Mouse (Mus musculus): Measurements from ENCODE around the gene Lin7a. TPM values are rescaled to one million over a fixed set of nuclear protein-coding genes. Genes with fewer than 3 reads are reported as not detected.

The Lin7a gene
- total and polyA plus RNA-seq, 2 experiments from 2014 or later: 16.0 to 26.3 TPM

GRCm38 (mm10) chr10:107251801-107252502 lies 19.5 kb upstream of the Lin7a start:
- Histone ChIP-seq H3K9ac (no peak overlapping the region), H3K9me3 (ENCODE audit: low read length) (no peaks in the 10 kb centered on the region), H3K27ac (ENCODE audit: low read depth, low read length) (no peak overlapping the region), H3K4me2 (ENCODE audit: low read depth) (no peak overlapping the region), H3K36me3 (ENCODE audit: insufficient read depth) (no peaks in the 10 kb centered on the region), H3K4me1 (ENCODE audit: insufficient read depth) (no peaks in the 10 kb centered on the region), H3K4me3 (ENCODE audit: low read depth, low read length) (no peak overlapping the region), H3K27me3 (ENCODE audit: insufficient read depth, low read length) (no peaks in the 10 kb centered on the region)
- WGBS: 88% methylated on average over 2 of the region's 2 CpGs
- DNase-seq: no peak
- no peak for TF ChIP-seq CTCF (IDR thresholded peaks at IDR 0.05; ENCODE audit: low read depth)
- no peak for ATAC-seq

- no peak for DNase-seq
- no peak overlapping the region for H3K9ac ChIP-seq
- no peak for ATAC-seq
- H3K36me3 ChIP-seq (ENCODE audit: insufficient read depth): no peaks in the 10 kb centered on the region
- H3K27ac ChIP-seq (ENCODE audit: low read depth, low read length): no peak overlapping the region
- no peaks in the 10 kb centered on the region for H3K4me1 ChIP-seq (ENCODE audit: insufficient read depth)
- 87% methylated on average over 3 of the region's 3 CpGs for WGBS
- H3K4me2 ChIP-seq (ENCODE audit: low read depth): no peak overlapping the region
- no peaks in the 10 kb centered on the region for H3K9me3 ChIP-seq (ENCODE audit: low read length)
- no peak overlapping the region for H3K4me3 ChIP-seq (ENCODE audit: low read depth, low read length)
- H3K27me3 ChIP-seq (ENCODE audit: insufficient read depth, low read length): no peaks in the 10 kb centered on the region
- no peak for TF ChIP-seq CTCF (IDR thresholded peaks at IDR 0.05; ENCODE audit: low read depth)
Measured at GRCm38 (mm10) chr10:107252503-107252815, 19.0 kb upstream of the Lin7a start.

- no peaks in the 10 kb centered on the region for H3K9me3 ChIP-seq (ENCODE audit: low read length)
- no peak overlapping the region for H3K4me2 ChIP-seq (ENCODE audit: low read depth)
- ATAC-seq: no peak
- no peak overlapping the region for H3K4me3 ChIP-seq (ENCODE audit: low read depth, low read length)
- H3K36me3 ChIP-seq (ENCODE audit: insufficient read depth): no peaks in the 10 kb centered on the region
- no peaks in the 10 kb centered on the region for H3K27me3 ChIP-seq (ENCODE audit: insufficient read depth, low read length)
- WGBS: 88% methylated on average over 4 of the region's 4 CpGs
- no peaks in the 10 kb centered on the region for H3K4me1 ChIP-seq (ENCODE audit: insufficient read depth)
- no peak for TF ChIP-seq CTCF (IDR thresholded peaks at IDR 0.05; ENCODE audit: low read depth)
- no peak for DNase-seq
- H3K27ac ChIP-seq (ENCODE audit: low read depth, low read length): no peak overlapping the region
- no peak overlapping the region for H3K9ac ChIP-seq
Measured at GRCm38 (mm10) chr10:107253191-107253965, 18.1 kb upstream of the Lin7a start.

DNA sequence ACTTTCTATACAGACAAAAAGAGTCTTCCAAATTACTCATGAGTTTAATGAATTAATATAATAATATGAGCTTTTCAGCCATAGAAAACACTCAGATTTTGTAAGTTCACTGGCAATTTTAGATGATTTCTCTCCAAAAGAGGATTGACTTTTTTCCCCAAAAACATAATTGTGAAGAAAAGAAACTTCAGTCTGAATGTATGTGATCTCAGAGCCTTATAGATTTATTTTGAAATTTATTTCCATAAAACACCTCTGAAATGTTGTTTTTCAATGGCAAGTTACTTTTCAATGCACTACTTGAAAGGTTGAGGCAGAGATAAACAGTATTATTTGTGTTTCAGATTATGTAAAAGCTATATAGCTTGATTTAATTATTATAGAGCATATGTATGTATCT lies 16.8 kb upstream of the Lin7a start:
- DNase-seq: no peak
- H3K4me3 ChIP-seq (ENCODE audit: low read depth, low read length): no peak overlapping the region
- TF ChIP-seq CTCF (IDR thresholded peaks at IDR 0.05; ENCODE audit: low read depth): no peak
- no peak overlapping the region for H3K4me2 ChIP-seq (ENCODE audit: low read depth)
- ATAC-seq: no peak
- no peak overlapping the region for H3K27ac ChIP-seq (ENCODE audit: low read depth, low read length)
- no peak overlapping the region for H3K9ac ChIP-seq
- H3K36me3 ChIP-seq (ENCODE audit: insufficient read depth): no peaks in the 10 kb centered on the region
- no peaks in the 10 kb centered on the region for H3K4me1 ChIP-seq (ENCODE audit: insufficient read depth)
- no peaks in the 10 kb centered on the region for H3K27me3 ChIP-seq (ENCODE audit: insufficient read depth, low read length)
- H3K9me3 ChIP-seq (ENCODE audit: low read length): no peaks in the 10 kb centered on the region

- Histone ChIP-seq H3K4me3 (ENCODE audit: low read depth, low read length) (no peak overlapping the region), H3K4me2 (ENCODE audit: low read depth) (no peak overlapping the region), H3K9me3 (ENCODE audit: low read length) (no peaks in the 10 kb centered on the region), H3K27ac (ENCODE audit: low read depth, low read length) (no peak overlapping the region), H3K9ac (no peak overlapping the region), H3K27me3 (ENCODE audit: insufficient read depth, low read length) (no peaks in the 10 kb centered on the region), H3K4me1 (ENCODE audit: insufficient read depth) (no peaks in the 10 kb centered on the region), H3K36me3 (ENCODE audit: insufficient read depth) (no peaks in the 10 kb centered on the region)
- WGBS: 92% methylated on average over 6 of the region's 6 CpGs
- ATAC-seq (no peak), DNase-seq (no peak)
- no peak for TF ChIP-seq CTCF (IDR thresholded peaks at IDR 0.05; ENCODE audit: low read depth)
Measured at GRCm38 (mm10) chr10:107255351-107256050, 16.0 kb upstream of the Lin7a start.

GRCm38 (mm10) chr10:107256451-107256960 lies 15.0 kb upstream of the Lin7a start:
- Histone ChIP-seq H3K9me3 (ENCODE audit: low read length) (no peaks in the 10 kb centered on the region), H3K27me3 (ENCODE audit: insufficient read depth, low read length) (no peaks in the 10 kb centered on the region), H3K4me1 (ENCODE audit: insufficient read depth) (no peaks in the 10 kb centered on the region), H3K4me3 (ENCODE audit: low read depth, low read length) (no peak overlapping the region), H3K36me3 (ENCODE audit: insufficient read depth) (no peaks in the 10 kb centered on the region), H3K9ac (no peak overlapping the region), H3K4me2 (ENCODE audit: low read depth) (no peak overlapping the region), H3K27ac (ENCODE audit: low read depth, low read length) (no peak overlapping the region)
- no peak for ATAC-seq
- WGBS: 87% methylated on average over 5 of the region's 5 CpGs
- no peak for TF ChIP-seq CTCF (IDR thresholded peaks at IDR 0.05; ENCODE audit: low read depth)
- no peak for DNase-seq

GRCm38 (mm10) chr10:107260428-107260827 lies 11.1 kb upstream of the Lin7a start:
- H3K27me3 ChIP-seq (ENCODE audit: insufficient read depth, low read length): no peaks in the 10 kb centered on the region
- H3K9ac ChIP-seq: no peak overlapping the region
- WGBS: 81% methylated on average over 2 of the region's 2 CpGs
- H3K36me3 ChIP-seq (ENCODE audit: insufficient read depth): no peaks in the 10 kb centered on the region
- no peaks in the 10 kb centered on the region for H3K4me1 ChIP-seq (ENCODE audit: insufficient read depth)
- no peak overlapping the region for H3K4me2 ChIP-seq (ENCODE audit: low read depth)
- H3K27ac ChIP-seq (ENCODE audit: low read depth, low read length): no peak overlapping the region
- H3K9me3 ChIP-seq (ENCODE audit: low read length): no peaks in the 10 kb centered on the region
- peak; percentile 48 for TF ChIP-seq CTCF (IDR thresholded peaks at IDR 0.05; ENCODE audit: low read depth)
- DNase-seq (no peak), ATAC-seq (0 out of 2 replicates have a peak, but pooled peaks have one; percentile 40)
- no peak overlapping the region for H3K4me3 ChIP-seq (ENCODE audit: low read depth, low read length)
